Mouse (Mus musculus) heart, adult 2 months (tissue): ENCODE data around the gene Evi2b.

Experiments
- CTCF ChIP-seq: fragments of 200-600 bp; IDR thresholded peaks from 2 replicates; pipeline ENCODE4 v1.8.1; 2022; ENCODE audit warnings: antibody characterized with exemption, mild to moderate bottlenecking, moderate library complexity
- EP300 ChIP-seq: fragments of 200-500 bp; IDR thresholded peaks from 2 replicates; pipeline ENCODE4 v1.6.1; 2011; ENCODE audit warnings: low read depth, low read length, control low read depth; ENCODE audit not compliant: insufficient read depth
- POLR2A ChIP-seq: fragments of 200-500 bp; IDR thresholded peaks from 2 replicates; pipeline ENCODE4 v1.6.1; 2011; ENCODE audit warnings: mild to moderate bottlenecking, low read depth, low read length, control low read depth; ENCODE audit not compliant: insufficient read depth

DNA sequence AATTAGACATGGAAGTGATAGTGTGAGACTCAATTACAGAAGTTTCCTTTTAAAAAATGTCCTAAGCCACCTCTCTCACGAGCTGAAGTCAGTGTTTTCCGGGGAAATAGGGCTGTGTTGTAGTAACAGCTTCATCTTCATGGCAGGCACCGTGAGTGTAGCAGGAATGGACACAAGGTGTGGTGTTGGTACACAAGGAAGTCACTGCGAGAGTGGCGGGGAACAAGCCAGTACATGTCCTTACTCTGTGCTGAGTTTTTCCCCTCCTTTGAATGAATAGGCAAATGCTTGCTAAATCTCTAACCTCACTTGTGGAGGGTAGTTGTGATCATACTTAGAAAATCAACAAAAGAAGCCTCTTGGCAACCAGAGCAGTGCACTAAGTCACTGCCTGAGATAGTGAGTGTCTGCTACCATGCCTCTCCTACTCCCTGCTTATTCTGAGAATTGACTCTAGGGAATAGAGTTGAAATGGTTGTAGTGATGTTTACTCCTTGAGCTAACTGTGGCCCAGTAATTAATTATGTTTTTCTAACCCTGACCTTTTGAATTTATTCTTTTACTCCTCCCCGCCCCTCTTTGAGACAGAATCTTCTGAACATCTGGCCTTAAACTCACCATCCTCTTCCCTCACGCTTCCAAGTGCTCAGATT is 39.6 kb downstream of the Evi2b start:
- TF ChIP-seq CTCF (no peak), POLR2A (no peak), EP300 (no peak)
